Mouse (Mus musculus) midbrain, embryonic 16.5 days (tissue): ENCODE results near the gene Arhgef3. TPM values are rescaled to one million over a fixed set of nuclear protein-coding genes. Genes with fewer than 3 reads are reported as not detected.

Experiments
- ATAC-seq: fragments of 200-750 bp; cut with Nextera tagmentation; 2 replicates; pipeline ENCODE4 v1.8.0; 2017; ENCODE audit warnings: moderate TSS enrichment
- H3K27ac ChIP-seq: fragments of 300-500 bp; sonication (generic); 2 replicates; pipeline ENCODE4 v1.5.1; 2014; ENCODE audit warnings: mild to moderate bottlenecking, low read length, mixed read lengths
- H3K27me3 ChIP-seq: fragments of 300-500 bp; sonication (generic); 2 replicates; pipeline ENCODE4 v1.6.1; 2014; ENCODE audit warnings: low read depth, low read length, mixed read lengths; ENCODE audit not compliant: control insufficient read depth, insufficient read depth
- H3K36me3 ChIP-seq: fragments of 300-500 bp; sonication (generic); 2 replicates; pipeline ENCODE4 v1.6.1; 2014; ENCODE audit warnings: mild to moderate bottlenecking, low read length, moderate library complexity, mixed read lengths; ENCODE audit not compliant: control insufficient read depth, insufficient read depth
- H3K4me1 ChIP-seq: fragments of 300-500 bp; sonication (generic); 2 replicates; pipeline ENCODE4 v1.6.1; 2014; ENCODE audit warnings: mild to moderate bottlenecking, low read length, mixed read lengths; ENCODE audit not compliant: control insufficient read depth, insufficient read depth
- H3K4me2 ChIP-seq: fragments of 300-500 bp; sonication (generic); 2 replicates; pipeline ENCODE4 v1.6.1; 2014; ENCODE audit warnings: mild to moderate bottlenecking, low read length, mixed read lengths
- H3K4me3 ChIP-seq: fragments of 300-500 bp; sonication (generic); 2 replicates; pipeline ENCODE4 v1.5.1; 2014; ENCODE audit warnings: low read depth, mild to moderate bottlenecking, low read length, moderate library complexity, mixed read lengths
- H3K9ac ChIP-seq: fragments of 300-500 bp; sonication (generic); 2 replicates; pipeline ENCODE4 v1.6.1; 2014; ENCODE audit warnings: low read depth, low read length, mixed read lengths
- H3K9me3 ChIP-seq: fragments of 300-500 bp; sonication (generic); replicated peaks from 2 replicates; pipeline ENCODE4 v1.6.1; 2014; ENCODE audit warnings: mild to moderate bottlenecking, low read length, mixed read lengths; ENCODE audit not compliant: control insufficient read depth, poor library complexity, severe bottlenecking
- WGBS: fragments of 180-500 bp; shearing (Covaris S2); extraction: QIAGEN DNeasy Blood & Tissue Kit; methylation state at CpG from one replicate; pipeline ENCODE4 v1.1.7; 2014; 5-methylcytosine and 5-hydroxymethylcytosine counted together
- polyA plus RNA-seq: library from polyadenylated mRNA; unstranded; fragments of >200 nt; fragmentation: Nextera tagmentation; extraction: Ambion mirVana; gene quantifications from 2 replicates; pipeline ENCODE4 v1.2.1, GENCODE M21; 2015

Gene Arhgef3
- polyA plus RNA-seq, 1 experiment from 2014 or later = 10.8 TPM

GRCm38 (mm10) chr14:27367117-27367711 lies 252.5 kb downstream of the Arhgef3 start:
- Histone ChIP-seq H3K27me3 (no peaks in the 10 kb centered on the region), H3K36me3 (no peaks in the 10 kb centered on the region), H3K9me3 (no peaks in the 10 kb centered on the region), H3K27ac (no peak overlapping the region), H3K4me3 (no peak overlapping the region), H3K4me1 (no peaks in the 10 kb centered on the region), H3K9ac (no peak overlapping the region), H3K4me2 (no peak overlapping the region)
- 81% methylated on average over 10 of the region's 10 CpGs for WGBS
- no peak for ATAC-seq

GRCm38 (mm10) chr14:27368619-27369018 lies 253.9 kb downstream of the Arhgef3 start:
- no peak overlapping the region for H3K9ac ChIP-seq
- no peak overlapping the region for H3K4me3 ChIP-seq
- no peaks in the 10 kb centered on the region for H3K9me3 ChIP-seq
- H3K27me3 ChIP-seq = no peaks in the 10 kb centered on the region
- WGBS = 43% methylated on average over 4 of the region's 4 CpGs
- H3K4me1 ChIP-seq = no peaks in the 10 kb centered on the region
- H3K36me3 ChIP-seq = no peaks in the 10 kb centered on the region
- ATAC-seq = no peak
- H3K4me2 ChIP-seq = no peak overlapping the region
- no peak overlapping the region for H3K27ac ChIP-seq

- no peak overlapping the region for H3K9ac ChIP-seq
- H3K4me1 ChIP-seq = no peaks in the 10 kb centered on the region
- no peaks in the 10 kb centered on the region for H3K27me3 ChIP-seq
- H3K9me3 ChIP-seq = no peaks in the 10 kb centered on the region
- 88% methylated on average over 4 of the region's 4 CpGs for WGBS
- H3K4me3 ChIP-seq = no peak overlapping the region
- no peak overlapping the region for H3K4me2 ChIP-seq
- no peak overlapping the region for H3K27ac ChIP-seq
- H3K36me3 ChIP-seq = no peaks in the 10 kb centered on the region
- no peak for ATAC-seq
Observed at GRCm38 (mm10) chr14:27369503-27369902, 254.8 kb downstream of the Arhgef3 start.

GRCm38 (mm10) chr14:27371669-27372076 lies 257.0 kb downstream of the Arhgef3 start:
- Histone ChIP-seq H3K36me3 (no peaks in the 10 kb centered on the region), H3K4me2 (no peak overlapping the region), H3K4me1 (no peaks in the 10 kb centered on the region), H3K27me3 (no peaks in the 10 kb centered on the region), H3K27ac (no peak overlapping the region), H3K4me3 (no peak overlapping the region), H3K9ac (no peak overlapping the region), H3K9me3 (no peaks in the 10 kb centered on the region)
- no peak for ATAC-seq
- 85% methylated on average over 8 of the region's 8 CpGs for WGBS

GRCm38 (mm10) chr14:27373498-27373897 lies 258.8 kb downstream of the Arhgef3 start:
- Histone ChIP-seq H3K36me3 (no peaks in the 10 kb centered on the region), H3K4me3 (no peak overlapping the region), H3K4me1 (no peaks in the 10 kb centered on the region), H3K9me3 (no peaks in the 10 kb centered on the region), H3K4me2 (no peak overlapping the region), H3K27ac (no peak overlapping the region), H3K9ac (no peak overlapping the region), H3K27me3 (no peaks in the 10 kb centered on the region)
- WGBS = 94% methylated on average over 5 of the region's 5 CpGs
- no peak for ATAC-seq

GRCm38 (mm10) chr14:27376115-27376648 lies 261.5 kb downstream of the Arhgef3 start:
- ATAC-seq = no peak

GRCm38 (mm10) chr14:27378669-27379068 lies 264.0 kb downstream of the Arhgef3 start:
- no peak for ATAC-seq
- H3K9ac ChIP-seq = no peak overlapping the region
- 93% methylated on average over 7 of the region's 7 CpGs for WGBS

More at GRCm38 (mm10) chr14:27376115-27376648, 261.5 kb downstream of the Arhgef3 start:
- Histone ChIP-seq H3K27ac (no peak overlapping the region), H3K4me1 (no peaks in the 10 kb centered on the region), H3K36me3 (no peaks in the 10 kb centered on the region), H3K4me2 (no peak overlapping the region), H3K27me3 (no peaks in the 10 kb centered on the region), H3K9ac (no peak overlapping the region), H3K4me3 (no peak overlapping the region), H3K9me3 (no peaks in the 10 kb centered on the region)
- WGBS = 68% methylated on average over 5 of the region's 5 CpGs

GRCm38 (mm10) chr14:27379404-27379803 lies 264.7 kb downstream of the Arhgef3 start:
- no peak for ATAC-seq
- Histone ChIP-seq H3K27me3 (no peaks in the 10 kb centered on the region), H3K9ac (no peak overlapping the region), H3K4me3 (no peak overlapping the region), H3K36me3 (no peaks in the 10 kb centered on the region), H3K9me3 (no peaks in the 10 kb centered on the region), H3K4me1 (no peaks in the 10 kb centered on the region), H3K4me2 (no peak overlapping the region), H3K27ac (no peak overlapping the region)
- 85% methylated on average over 12 of the region's 12 CpGs for WGBS

More at GRCm38 (mm10) chr14:27378669-27379068, 264.0 kb downstream of the Arhgef3 start:
- Histone ChIP-seq H3K36me3 (no peaks in the 10 kb centered on the region), H3K27ac (no peak overlapping the region), H3K4me1 (no peaks in the 10 kb centered on the region), H3K4me3 (no peak overlapping the region), H3K27me3 (no peaks in the 10 kb centered on the region), H3K9me3 (no peaks in the 10 kb centered on the region), H3K4me2 (no peak overlapping the region)

- H3K9me3 ChIP-seq = no peaks in the 10 kb centered on the region
- no peak overlapping the region for H3K27ac ChIP-seq
- H3K9ac ChIP-seq = no peak overlapping the region
- no peak for ATAC-seq
- H3K4me2 ChIP-seq = no peak overlapping the region
- H3K27me3 ChIP-seq = no peaks in the 10 kb centered on the region
- H3K36me3 ChIP-seq = no peaks in the 10 kb centered on the region
- H3K4me3 ChIP-seq = no peak overlapping the region
- WGBS = 92% methylated on average over 7 of the region's 7 CpGs
- H3K4me1 ChIP-seq = no peaks in the 10 kb centered on the region
Observed at GRCm38 (mm10) chr14:27381459-27381858, 266.8 kb downstream of the Arhgef3 start.
